Mouse (Mus musculus) ES-E14 (cell line): Measurements from ENCODE around the gene Slc46a1.

Experiments used
- CHD2 ChIP-seq: IDR thresholded peaks from 2 replicates; pipeline ENCODE4 v1.6.1; 2014; ENCODE audit warnings: mild to moderate bottlenecking, low read depth, low read length, inconsistent platforms
- HCFC1 ChIP-seq: IDR thresholded peaks from 2 replicates; pipeline ENCODE4 v1.6.1; 2012; ENCODE audit warnings: low read length, inconsistent platforms, borderline replicate concordance; ENCODE audit not compliant: insufficient read depth

DNA sequence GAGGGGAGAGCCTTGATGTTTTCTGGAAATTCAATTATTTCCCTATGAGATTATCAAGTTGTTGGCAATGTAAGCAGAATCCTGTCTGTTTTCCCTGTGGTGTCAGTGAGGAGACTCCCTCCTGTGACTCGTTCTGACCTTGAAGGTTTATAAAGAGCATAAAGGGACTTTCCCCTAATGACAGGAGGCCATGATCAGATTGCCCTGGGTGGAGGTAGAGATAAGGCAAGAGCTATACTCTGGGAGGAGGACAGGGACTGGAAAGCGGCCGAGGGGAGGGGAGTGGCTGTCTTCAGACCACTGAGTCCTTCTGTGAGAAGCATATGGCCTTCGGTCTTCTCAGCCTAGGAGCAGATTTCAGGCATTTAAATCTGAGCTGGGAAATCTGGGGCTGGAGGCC, 31.4 kb upstream of the Slc46a1 start:
- TF ChIP-seq CHD2, result no peak
- TF ChIP-seq HCFC1, result no peak
